Mouse (Mus musculus): ENCODE measurements around the gene Lef1. TPM values are rescaled to one million over a fixed set of nuclear protein-coding genes. Genes with fewer than 3 reads are reported as not detected.

Lef1 gene
- polyA plus RNA-seq (2012; rRNA removed): 7.2 and 7.6 TPM in 2 replicates

- WGBS: 1% methylated on average over 67 of the region's 69 CpGs
- peak within 1 kb of the TSS; percentile 59 for H3K4me3 ChIP-seq (replicated peaks; ENCODE audit: extremely low read depth, low read depth, low read length)
- no peak for TF ChIP-seq CTCF (IDR thresholded peaks at IDR 0.05; ENCODE audit: insufficient read depth, low read length)
- no peak for TF ChIP-seq POLR2A (IDR thresholded peaks at IDR 0.05; ENCODE audit: borderline replicate concordance, extremely low read depth, low read depth, low read length)
- peaks cover 15% of the 10 kb centered on the region for H3K4me1 ChIP-seq (ENCODE audit: control insufficient read depth, insufficient read depth, low read length)
- peak; percentile 19 for DNase-seq
These were observed at the start of gene Lef1 for GRCm38 (mm10) chr3:131110191-131111150. TSS of gene Lef1 (plus strand) at chr3:131110471.

- 78% methylated on average over 9 of the region's 9 CpGs for WGBS
These were observed 45.3 kb upstream of the Lef1 start for GRCm38 (mm10) chr3:131065001-131065400.

GRCm38 (mm10) chr3:131066171-131066570 lies 44.1 kb upstream of the Lef1 start:
- 31% methylated on average over 8 of the region's 8 CpGs for WGBS
- H3K4me1 ChIP-seq (ENCODE audit: control insufficient read depth, insufficient read depth, low read length): no peaks in the 10 kb centered on the region
- no peak overlapping the region for H3K4me3 ChIP-seq (replicated peaks; ENCODE audit: extremely low read depth, low read depth, low read length)
- TF ChIP-seq CTCF (IDR thresholded peaks at IDR 0.05; ENCODE audit: insufficient read depth, low read length) (no peak), POLR2A (IDR thresholded peaks at IDR 0.05; ENCODE audit: borderline replicate concordance, extremely low read depth, low read depth, low read length) (no peak)
- DNase-seq: no peak

More at GRCm38 (mm10) chr3:131065001-131065400, 45.3 kb upstream of the Lef1 start:
- Histone ChIP-seq H3K4me1 (ENCODE audit: control insufficient read depth, insufficient read depth, low read length) (no peaks in the 10 kb centered on the region), H3K4me3 (replicated peaks; ENCODE audit: extremely low read depth, low read depth, low read length) (no peak overlapping the region)
- no peak for TF ChIP-seq CTCF (IDR thresholded peaks at IDR 0.05; ENCODE audit: insufficient read depth, low read length)
- TF ChIP-seq POLR2A (IDR thresholded peaks at IDR 0.05; ENCODE audit: borderline replicate concordance, extremely low read depth, low read depth, low read length): no peak
- DNase-seq: no peak

GRCm38 (mm10) chr3:131068000-131068399 lies 42.3 kb upstream of the Lef1 start:
- Histone ChIP-seq H3K4me1 (ENCODE audit: control insufficient read depth, insufficient read depth, low read length) (no peaks in the 10 kb centered on the region), H3K4me3 (replicated peaks; ENCODE audit: extremely low read depth, low read depth, low read length) (no peak overlapping the region)
- 75% methylated on average over 5 of the region's 5 CpGs for WGBS
- TF ChIP-seq CTCF (IDR thresholded peaks at IDR 0.05; ENCODE audit: insufficient read depth, low read length) (no peak), POLR2A (IDR thresholded peaks at IDR 0.05; ENCODE audit: borderline replicate concordance, extremely low read depth, low read depth, low read length) (no peak)
- no peak for DNase-seq

GRCm38 (mm10) chr3:131070210-131070609 lies 40.1 kb upstream of the Lef1 start:
- DNase-seq: no peak
- 78% methylated on average over 7 of the region's 7 CpGs for WGBS
- TF ChIP-seq CTCF (IDR thresholded peaks at IDR 0.05; ENCODE audit: insufficient read depth, low read length) (no peak), POLR2A (IDR thresholded peaks at IDR 0.05; ENCODE audit: borderline replicate concordance, extremely low read depth, low read depth, low read length) (no peak)

GRCm38 (mm10) chr3:131072661-131073060 lies 37.6 kb upstream of the Lef1 start:
- TF ChIP-seq POLR2A (IDR thresholded peaks at IDR 0.05; ENCODE audit: borderline replicate concordance, extremely low read depth, low read depth, low read length) (no peak), CTCF (IDR thresholded peaks at IDR 0.05; ENCODE audit: insufficient read depth, low read length) (no peak)
- Histone ChIP-seq H3K4me3 (replicated peaks; ENCODE audit: extremely low read depth, low read depth, low read length) (no peak overlapping the region), H3K4me1 (ENCODE audit: control insufficient read depth, insufficient read depth, low read length) (no peaks in the 10 kb centered on the region)
- no peak for DNase-seq
- 76% methylated on average over 4 of the region's 4 CpGs for WGBS

More at GRCm38 (mm10) chr3:131070210-131070609, 40.1 kb upstream of the Lef1 start:
- H3K4me1 ChIP-seq (ENCODE audit: control insufficient read depth, insufficient read depth, low read length): no peaks in the 10 kb centered on the region
- H3K4me3 ChIP-seq (replicated peaks; ENCODE audit: extremely low read depth, low read depth, low read length): no peak overlapping the region

- H3K4me1 ChIP-seq (ENCODE audit: control insufficient read depth, insufficient read depth, low read length): no peaks in the 10 kb centered on the region
- TF ChIP-seq POLR2A (IDR thresholded peaks at IDR 0.05; ENCODE audit: borderline replicate concordance, extremely low read depth, low read depth, low read length): no peak
- no peak for TF ChIP-seq CTCF (IDR thresholded peaks at IDR 0.05; ENCODE audit: insufficient read depth, low read length)
- DNase-seq: no peak
- H3K4me3 ChIP-seq (replicated peaks; ENCODE audit: extremely low read depth, low read depth, low read length): no peak overlapping the region
- 86% methylated on average over 4 of the region's 4 CpGs for WGBS
These were observed 36.3 kb upstream of the Lef1 start for GRCm38 (mm10) chr3:131073946-131074345.

- DNase-seq: no peak
- Histone ChIP-seq H3K4me1 (ENCODE audit: control insufficient read depth, insufficient read depth, low read length) (no peaks in the 10 kb centered on the region), H3K4me3 (replicated peaks; ENCODE audit: extremely low read depth, low read depth, low read length) (no peak overlapping the region)
- 78% methylated on average over 6 of the region's 6 CpGs for WGBS
- TF ChIP-seq CTCF (IDR thresholded peaks at IDR 0.05; ENCODE audit: insufficient read depth, low read length): no peak
These were observed 32.1 kb upstream of the Lef1 start for GRCm38 (mm10) chr3:131078041-131078621.

GRCm38 (mm10) chr3:131078719-131079118 lies 31.6 kb upstream of the Lef1 start:
- WGBS: 73% methylated on average over 5 of the region's 5 CpGs
- no peak for TF ChIP-seq POLR2A (IDR thresholded peaks at IDR 0.05; ENCODE audit: borderline replicate concordance, extremely low read depth, low read depth, low read length)
- Histone ChIP-seq H3K4me3 (replicated peaks; ENCODE audit: extremely low read depth, low read depth, low read length) (no peak overlapping the region), H3K4me1 (ENCODE audit: control insufficient read depth, insufficient read depth, low read length) (no peaks in the 10 kb centered on the region)
- no peak for DNase-seq
